Mouse (Mus musculus) lung, embryonic 15.5 days (tissue): ENCODE measurements at regions not wholly inside any gene's neighbourhood (a gene's known extent, or its start where the extent isn't known, plus 50 kb on each side); places are given as distances from the start of the nearest gene placed in this dataset.

Source experiments
- ATAC-seq: fragments of 200-750 bp; cut with Nextera tagmentation; 2 replicates; pipeline ENCODE4 v1.8.0; 2017; ENCODE audit warnings: moderate number of reproducible peaks, borderline replicate concordance; ENCODE audit not compliant: low FRiP score, low TSS enrichment; ENCODE audit errors: extremely low read depth
- H3K27ac ChIP-seq: fragments of 300-500 bp; sonication (generic); 2 replicates; pipeline ENCODE4 v1.5.1; 2015; ENCODE audit warnings: moderate library complexity, mild to moderate bottlenecking, inconsistent platforms
- H3K27me3 ChIP-seq: fragments of 300-500 bp; sonication (generic); 2 replicates; pipeline ENCODE4 v1.6.1; 2015; ENCODE audit warnings: inconsistent platforms
- H3K36me3 ChIP-seq: fragments of 300-500 bp; sonication (generic); 2 replicates; pipeline ENCODE4 v1.6.1; 2015; ENCODE audit warnings: inconsistent platforms
- H3K4me1 ChIP-seq: fragments of 300-500 bp; sonication (generic); 2 replicates; pipeline ENCODE4 v1.6.1; 2015; ENCODE audit warnings: inconsistent platforms
- H3K4me2 ChIP-seq: fragments of 300-500 bp; sonication (generic); 2 replicates; pipeline ENCODE4 v1.6.1; 2015; ENCODE audit warnings: inconsistent platforms, mild to moderate bottlenecking, moderate library complexity
- H3K4me3 ChIP-seq: fragments of 300-500 bp; sonication (generic); 2 replicates; pipeline ENCODE4 v1.5.1; 2015; ENCODE audit warnings: mild to moderate bottlenecking, inconsistent platforms
- H3K9ac ChIP-seq: fragments of 300-500 bp; sonication (generic); 2 replicates; pipeline ENCODE4 v1.6.1; 2015; ENCODE audit warnings: inconsistent platforms
- H3K9me3 ChIP-seq: fragments of 300-500 bp; sonication (generic); 2 replicates; pipeline ENCODE4 v1.6.1; 2016; ENCODE audit warnings: inconsistent platforms
- WGBS: fragments of 180-500 bp; shearing (Covaris S2); methylation state at CpG from one replicate; pipeline ENCODE4 v1.1.7; 2015; 5-methylcytosine and 5-hydroxymethylcytosine counted together

- H3K9ac ChIP-seq = no peak overlapping the region
- H3K36me3 ChIP-seq = no peaks in the 10 kb centered on the region
- H3K4me3 ChIP-seq = no peak overlapping the region
- no peaks in the 10 kb centered on the region for H3K27me3 ChIP-seq
- WGBS = 89% methylated on average over 7 of the region's 7 CpGs
- H3K27ac ChIP-seq = no peak overlapping the region
- peaks cover 31% of the 10 kb centered on the region for H3K4me1 ChIP-seq
- no peak for ATAC-seq
- H3K4me2 ChIP-seq = no peak overlapping the region
- H3K9me3 ChIP-seq = no peaks in the 10 kb centered on the region
Observed at GRCm38 (mm10) chr11:113129975-113130374, 348.0 kb downstream of the Sox9 start.

DNA sequence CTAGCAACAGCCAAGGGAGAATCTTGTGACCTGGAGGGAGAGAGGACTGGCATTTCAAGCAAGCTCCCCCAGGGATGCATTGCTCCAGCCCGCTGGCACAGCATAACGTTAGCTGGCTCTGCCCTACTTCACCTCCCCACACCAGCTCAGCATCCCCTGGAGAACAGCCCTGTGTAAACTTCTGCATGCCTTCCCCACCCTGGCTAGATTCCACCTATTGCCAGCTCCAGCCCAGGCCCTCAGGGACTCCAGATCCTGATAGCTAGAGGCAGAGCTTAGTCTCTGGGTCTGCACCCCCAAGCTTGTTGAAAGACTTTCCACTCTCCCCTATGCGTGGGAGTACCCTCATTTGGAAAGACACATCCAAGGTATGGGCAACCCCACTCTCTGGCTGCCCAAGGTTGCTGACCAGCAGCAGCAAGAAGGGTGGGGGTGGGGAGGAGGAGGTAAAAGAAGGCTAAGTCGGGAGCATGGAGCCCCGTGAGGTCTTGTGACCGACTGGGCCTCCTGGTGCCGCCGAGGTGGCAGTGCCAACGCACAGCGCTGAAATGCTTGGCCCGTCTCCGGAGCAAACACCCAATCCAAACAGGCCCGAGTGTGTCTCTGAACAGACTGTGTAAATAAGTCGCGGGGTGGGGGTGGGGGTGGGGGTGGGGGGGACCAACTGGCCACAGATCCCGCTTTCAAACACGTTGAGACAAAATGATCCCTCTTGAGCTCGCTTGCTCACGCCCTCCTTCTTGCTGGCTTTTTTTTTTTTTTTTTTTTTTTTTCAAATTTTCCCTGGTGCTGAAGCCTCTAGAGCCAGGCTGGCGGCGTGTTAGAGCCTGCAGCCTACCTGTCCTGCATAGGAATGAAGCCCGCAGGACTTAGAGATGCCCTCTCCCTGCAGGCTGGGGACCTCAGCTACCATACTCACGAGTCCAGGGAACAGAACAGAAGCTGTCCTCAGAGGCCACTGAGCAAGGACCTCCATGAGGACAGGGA is 350.3 kb downstream of the Sox9 start:
- Histone ChIP-seq H3K27ac (peak overlapping the region; percentile 94), H3K9ac (no peak overlapping the region), H3K4me3 (no peak overlapping the region), H3K4me1 (peaks cover 26% of the 10 kb centered on the region), H3K9me3 (no peaks in the 10 kb centered on the region), H3K36me3 (no peaks in the 10 kb centered on the region), H3K27me3 (no peaks in the 10 kb centered on the region), H3K4me2 (peak overlapping the region; percentile 45)
- 57% methylated on average over 23 of the region's 23 CpGs for WGBS
- ATAC-seq = peak; percentile 79

DNA sequence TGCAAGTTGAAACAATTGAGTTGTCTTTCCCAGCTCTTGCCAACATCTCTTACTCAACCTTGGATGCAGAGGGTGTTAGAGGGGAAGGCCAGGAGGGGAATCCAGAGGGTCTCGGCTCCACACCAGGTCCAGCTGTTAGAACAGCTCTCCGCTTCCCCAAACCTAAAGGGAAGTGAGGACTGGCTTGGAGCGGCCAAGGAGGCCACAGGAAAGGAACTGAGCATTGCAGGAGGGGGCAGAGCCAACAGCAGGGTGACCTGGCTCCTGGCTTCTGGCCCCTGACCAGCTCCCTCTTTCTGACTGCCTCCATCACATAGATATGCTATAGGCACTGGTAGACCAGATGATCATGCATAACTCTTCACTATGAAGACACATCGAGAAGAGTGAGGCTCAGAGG is 351.4 kb downstream of the Sox9 start:
- no peak for ATAC-seq
- Histone ChIP-seq H3K4me3 (no peak overlapping the region), H3K9me3 (no peaks in the 10 kb centered on the region), H3K27me3 (no peaks in the 10 kb centered on the region), H3K4me1 (peaks cover 26% of the 10 kb centered on the region), H3K27ac (peak overlapping the region; percentile 94), H3K36me3 (no peaks in the 10 kb centered on the region), H3K4me2 (no peak overlapping the region), H3K9ac (no peak overlapping the region)
- 77% methylated on average over 4 of the region's 4 CpGs for WGBS

DNA sequence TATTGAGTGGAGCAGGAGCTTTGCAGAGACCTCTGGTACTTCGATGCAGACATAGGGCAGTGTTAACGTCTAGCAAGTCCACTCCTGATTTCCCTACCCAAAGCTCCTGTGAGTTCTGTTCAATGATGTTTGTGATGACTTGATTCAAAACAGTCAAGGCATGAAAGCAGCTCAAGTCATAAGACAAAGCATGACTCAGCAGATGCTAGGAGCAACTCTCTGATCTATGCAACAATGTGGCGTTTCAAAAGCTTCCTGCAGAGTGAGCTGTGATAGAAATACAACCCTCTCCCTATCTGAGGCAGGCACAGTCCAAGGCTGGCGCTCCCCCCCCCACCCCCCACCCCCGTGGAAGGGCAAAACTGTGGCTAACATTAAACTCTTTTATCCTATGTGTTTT is 353.2 kb downstream of the Sox9 start:
- Histone ChIP-seq H3K4me3 (no peak overlapping the region), H3K36me3 (no peaks in the 10 kb centered on the region), H3K9me3 (no peaks in the 10 kb centered on the region), H3K4me1 (peaks cover 26% of the 10 kb centered on the region), H3K27ac (no peak overlapping the region), H3K27me3 (no peaks in the 10 kb centered on the region), H3K9ac (no peak overlapping the region), H3K4me2 (no peak overlapping the region)
- 57% methylated on average over 5 of the region's 5 CpGs for WGBS
- ATAC-seq = no peak

- Histone ChIP-seq H3K9me3 (no peaks in the 10 kb centered on the region), H3K36me3 (no peaks in the 10 kb centered on the region), H3K4me1 (peaks cover 25% of the 10 kb centered on the region), H3K27ac (no peak overlapping the region), H3K4me2 (no peak overlapping the region), H3K4me3 (no peak overlapping the region), H3K27me3 (no peaks in the 10 kb centered on the region), H3K9ac (no peak overlapping the region)
- 88% methylated on average over 5 of the region's 5 CpGs for WGBS
- ATAC-seq = no peak
Observed at GRCm38 (mm10) chr11:113138462-113138861, 356.4 kb downstream of the Sox9 start.

- H3K9ac ChIP-seq = no peak overlapping the region
- peaks cover 32% of the 10 kb centered on the region for H3K4me1 ChIP-seq
- H3K27me3 ChIP-seq = no peaks in the 10 kb centered on the region
- ATAC-seq = no peak
- H3K4me3 ChIP-seq = no peak overlapping the region
- no peak overlapping the region for H3K4me2 ChIP-seq
- H3K9me3 ChIP-seq = no peaks in the 10 kb centered on the region
- 53% methylated on average over 9 of the region's 9 CpGs for whole genome bisulfite sequencing
- H3K36me3 ChIP-seq = no peaks in the 10 kb centered on the region
- H3K27ac ChIP-seq = no peak overlapping the region
Observed at GRCm38 (mm10) chr11:113140595-113140994, 358.6 kb downstream of the Sox9 start.

- Histone ChIP-seq H3K27ac (0 out of 2 replicates have a peak overlapping the region, but pooled peaks have one; percentile 12), H3K27me3 (no peaks in the 10 kb centered on the region), H3K9me3 (no peaks in the 10 kb centered on the region), H3K36me3 (no peaks in the 10 kb centered on the region), H3K4me3 (no peak overlapping the region), H3K4me2 (no peak overlapping the region), H3K4me1 (peaks cover 37% of the 10 kb centered on the region), H3K9ac (no peak overlapping the region)
- WGBS = 14% methylated on average over 1 of the region's 1 CpGs
- no peak for ATAC-seq
Observed at GRCm38 (mm10) chr11:113142816-113143215, 360.8 kb downstream of the Sox9 start.

DNA sequence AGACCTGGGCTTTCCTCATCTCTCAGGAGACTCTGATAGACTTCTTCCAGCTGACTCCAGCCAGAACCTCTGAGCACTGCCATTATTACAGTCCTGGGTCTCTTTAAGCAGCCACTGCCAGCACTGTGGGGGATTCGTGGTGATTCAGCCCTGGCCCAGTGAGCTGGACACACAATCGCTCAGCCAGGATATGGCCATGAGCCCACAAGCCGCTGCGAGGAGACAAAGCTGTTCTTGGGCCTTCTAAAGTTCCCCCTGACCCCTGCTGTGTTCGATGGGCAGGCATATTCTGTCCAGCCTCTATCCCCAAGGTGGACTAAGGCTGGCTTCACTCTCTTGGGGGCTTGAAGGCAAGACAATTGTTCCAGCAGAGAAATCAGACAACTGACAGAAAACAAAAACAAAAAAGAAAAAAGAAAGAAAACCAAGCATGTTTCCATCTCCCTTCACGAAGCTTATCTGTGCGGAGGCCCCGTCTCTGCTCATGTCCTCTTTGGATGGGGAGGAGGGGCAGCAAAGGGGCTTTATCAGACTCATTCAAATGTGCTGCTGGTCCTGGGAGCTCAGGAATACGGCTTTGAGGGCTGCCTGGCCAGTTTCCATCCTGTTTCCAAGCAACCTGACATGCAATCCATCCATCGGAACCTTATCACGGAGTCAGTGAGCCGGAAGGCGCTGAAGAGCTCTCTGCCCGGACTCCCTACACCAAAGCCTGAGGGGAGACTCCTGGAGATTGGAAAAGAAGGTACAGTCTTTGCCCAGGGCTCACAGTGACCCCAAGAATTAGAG is 362.0 kb downstream of the Sox9 start:
- 15% methylated on average over 14 of the region's 14 CpGs for WGBS
- Histone ChIP-seq H3K27me3 (no peaks in the 10 kb centered on the region), H3K9ac (no peak overlapping the region), H3K9me3 (no peaks in the 10 kb centered on the region), H3K4me3 (no peak overlapping the region), H3K36me3 (no peaks in the 10 kb centered on the region), H3K4me1 (peaks cover 40% of the 10 kb centered on the region), H3K4me2 (peak overlapping the region; percentile 21; the same call in 1 of the 2 replicates), H3K27ac (peak overlapping the region; percentile 16)
- peak; percentile 51; the same call in 1 of the 2 replicates for ATAC-seq

DNA sequence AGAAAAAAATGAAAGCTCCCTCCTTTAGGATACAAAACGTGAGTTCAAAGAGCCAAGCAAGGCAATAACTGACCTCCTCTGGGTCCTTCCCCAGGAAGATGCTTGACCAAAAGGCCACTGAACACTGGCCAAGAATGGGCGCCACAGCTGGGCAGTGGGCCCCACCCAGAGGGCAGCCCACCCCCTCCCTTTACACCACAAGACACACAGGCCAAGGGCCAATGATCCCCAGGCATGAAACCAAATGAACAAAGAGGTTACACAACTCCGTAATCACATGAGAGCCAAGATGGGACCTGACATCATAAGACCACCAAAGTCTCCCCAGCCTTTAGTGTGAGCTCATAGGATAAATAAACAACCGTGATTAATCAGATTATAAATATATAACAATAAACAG is 363.7 kb downstream of the Sox9 start:
- Histone ChIP-seq H3K36me3 (no peaks in the 10 kb centered on the region), H3K27me3 (no peaks in the 10 kb centered on the region), H3K27ac (no peak overlapping the region), H3K4me1 (peaks cover 39% of the 10 kb centered on the region), H3K9ac (no peak overlapping the region), H3K9me3 (no peaks in the 10 kb centered on the region), H3K4me3 (no peak overlapping the region), H3K4me2 (no peak overlapping the region)
- 74% methylated on average over 4 of the region's 4 CpGs for WGBS
- ATAC-seq = no peak

GRCm38 (mm10) chr11:113146762-113147161 is 364.7 kb downstream of the Sox9 start:
- 81% methylated on average over 8 of the region's 8 CpGs for WGBS
- H3K27me3 ChIP-seq = no peaks in the 10 kb centered on the region
- H3K9ac ChIP-seq = no peak overlapping the region
- H3K27ac ChIP-seq = 0 out of 2 replicates have a peak overlapping the region, but pooled peaks have one; percentile 70
- H3K36me3 ChIP-seq = no peaks in the 10 kb centered on the region
- peaks cover 35% of the 10 kb centered on the region for H3K4me1 ChIP-seq
- ATAC-seq = no peak
- no peak overlapping the region for H3K4me3 ChIP-seq
- no peak overlapping the region for H3K4me2 ChIP-seq
- H3K9me3 ChIP-seq = no peaks in the 10 kb centered on the region

GRCm38 (mm10) chr11:113147535-113148197 is 365.6 kb downstream of the Sox9 start:
- H3K4me2 ChIP-seq = peak overlapping the region; percentile 23
- no peak for ATAC-seq

More at GRCm38 (mm10) chr11:113147535-113148197, 365.6 kb downstream of the Sox9 start:
- no peak overlapping the region for H3K4me3 ChIP-seq
- H3K4me1 ChIP-seq = peaks cover 28% of the 10 kb centered on the region
- H3K27me3 ChIP-seq = no peaks in the 10 kb centered on the region
- no peak overlapping the region for H3K9ac ChIP-seq
- peak overlapping the region; percentile 70 for H3K27ac ChIP-seq
- 30% methylated on average over 17 of the region's 17 CpGs for WGBS
- no peaks in the 10 kb centered on the region for H3K36me3 ChIP-seq
- no peaks in the 10 kb centered on the region for H3K9me3 ChIP-seq
